Mouse (Mus musculus) liver, adult 2 months (tissue): ENCODE data around the gene Enthd1. TPM values are rescaled to one million over a fixed set of nuclear protein-coding genes. Genes with fewer than 3 reads are reported as not detected.
A peak's percentile ranks its signal among the peaks of the same experiment; 100 is the strongest.

Experiments
- DNase-seq: peaks from one replicate; pipeline ENCODE4 v3.0.0-alpha.2; 2011; ENCODE audit warnings: low read depth, low spot score; ENCODE audit errors: extremely low read depth
- H3K27ac ChIP-seq: fragments of 200-500 bp; replicated peaks from 2 replicates; pipeline ENCODE4 v1.5.1; 2012; ENCODE audit warnings: low read depth, mild to moderate bottlenecking, control low read depth, inconsistent platforms, low read length; ENCODE audit not compliant: insufficient read depth
- H3K27me3 ChIP-seq: fragments of 200-500 bp; 2 replicates; pipeline ENCODE4 v1.6.1; 2012; ENCODE audit warnings: mild to moderate bottlenecking, moderate library complexity, low read length, inconsistent platforms; ENCODE audit not compliant: control insufficient read depth, insufficient read depth
- H3K36me3 ChIP-seq: fragments of 200-500 bp; 2 replicates; pipeline ENCODE4 v1.6.1; 2012; ENCODE audit warnings: low read length, inconsistent platforms; ENCODE audit not compliant: control insufficient read depth, insufficient read depth
- H3K4me1 ChIP-seq: fragments of 200-500 bp; 2 replicates; pipeline ENCODE4 v1.6.1; 2011; ENCODE audit warnings: low read length; ENCODE audit not compliant: control insufficient read depth, insufficient read depth
- H3K4me3 ChIP-seq: fragments of 200-500 bp; 2 replicates; pipeline ENCODE4 v1.5.1; 2011; ENCODE audit warnings: low read depth, mild to moderate bottlenecking, control low read depth, low read length, moderate library complexity; ENCODE audit not compliant: insufficient read depth
- H3K79me2 ChIP-seq: fragments of 200-500 bp; 2 replicates; pipeline ENCODE4 v1.6.1; 2012; ENCODE audit warnings: inconsistent platforms, mild to moderate bottlenecking, low read length, moderate library complexity; ENCODE audit not compliant: control insufficient read depth, insufficient read depth
- H3K9ac ChIP-seq: fragments of 200-500 bp; 2 replicates; pipeline ENCODE4 v1.6.1; 2012; ENCODE audit warnings: low read depth, mild to moderate bottlenecking, control low read depth, inconsistent platforms, low read length
- CTCF ChIP-seq: fragments of 200-500 bp; IDR thresholded peaks from 2 replicates; pipeline ENCODE4 v1.5.1; 2011; ENCODE audit warnings: low read depth, low read length, control low read depth
- POLR2A ChIP-seq: fragments of 200-500 bp; IDR thresholded peaks from 2 replicates; pipeline ENCODE4 v1.6.1; 2011; ENCODE audit warnings: low read length, control low read depth; ENCODE audit not compliant: insufficient read depth; ENCODE audit errors: extremely low read depth
- WGBS: fragments of 180-500 bp; shearing (Covaris S2); methylation state at CpG from one replicate; pipeline ENCODE4 v1.1.7; 2018; 5-methylcytosine and 5-hydroxymethylcytosine counted together
- polyA plus RNA-seq: library from polyadenylated mRNA; depleted of rRNA; stranded (reverse); fragments of >200 nt; gene quantifications from 2 replicates; pipeline ENCODE4 v1.2.3, GENCODE M21; 2012
- total RNA-seq: library from RNA; depleted of rRNA; stranded (reverse); fragments of >200 nt; gene quantifications from 2 replicates; pipeline ENCODE4 v1.2.3, GENCODE M21; 2014

Enthd1 gene
- total and polyA plus RNA-seq, 2 experiments: not detected

DNA sequence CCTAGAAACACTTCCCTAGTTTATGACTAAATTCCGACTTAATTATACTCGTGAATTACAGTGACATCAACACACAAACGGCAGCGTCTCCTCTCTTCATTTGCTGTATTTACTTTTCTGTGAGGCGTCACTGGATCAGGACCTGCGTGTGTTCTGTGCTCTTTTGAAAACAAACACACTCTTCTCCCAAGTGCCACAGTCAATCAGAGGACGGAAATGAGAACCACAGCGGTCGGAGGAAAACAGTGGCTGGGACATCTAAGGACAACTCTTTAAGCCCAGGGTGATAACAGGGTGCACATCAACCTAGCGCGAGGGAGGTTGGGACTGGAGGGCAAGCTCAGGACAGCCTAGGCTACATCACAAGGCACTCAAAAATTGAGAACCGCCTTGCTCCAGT, 5.4 kb downstream of the Enthd1 start:
- Histone ChIP-seq H3K9ac (no peak overlapping the region), H3K79me2 (no peaks in the 10 kb centered on the region), H3K4me3 (no peak overlapping the region), H3K36me3 (no peaks in the 10 kb centered on the region), H3K27me3 (0 out of 2 replicates have a peak, but pooled peaks cover 3% of the 10 kb centered on the region), H3K27ac (no peak overlapping the region), H3K4me1 (no peaks in the 10 kb centered on the region)
- 39% methylated on average over 12 of the region's 12 CpGs for WGBS
- no peak for DNase-seq
- TF ChIP-seq POLR2A (no peak), CTCF (no peak)

DNA sequence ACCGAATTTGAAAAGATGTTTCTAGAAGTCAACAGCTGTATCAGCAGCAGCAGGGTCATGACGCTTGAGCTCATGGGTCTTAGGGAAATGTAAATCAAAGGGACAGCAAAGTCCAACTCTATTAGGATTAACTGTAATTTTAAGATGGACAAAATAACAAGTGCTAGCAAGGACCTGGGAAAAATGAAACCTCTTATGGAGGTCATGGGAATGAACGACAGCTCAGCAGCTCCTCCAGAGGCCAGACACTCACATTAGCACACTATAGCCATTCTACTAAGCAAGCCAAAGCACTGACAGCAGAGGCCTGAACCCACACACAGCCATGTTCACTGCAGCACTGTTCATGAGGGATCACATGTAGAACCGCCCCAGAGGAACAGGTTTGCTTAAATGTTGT, 7.2 kb downstream of the Enthd1 start:
- Histone ChIP-seq H3K4me3 (no peak overlapping the region), H3K4me1 (no peaks in the 10 kb centered on the region), H3K79me2 (no peaks in the 10 kb centered on the region), H3K27me3 (0 out of 2 replicates have a peak, but pooled peaks cover 3% of the 10 kb centered on the region), H3K9ac (no peak overlapping the region), H3K27ac (no peak overlapping the region), H3K36me3 (no peaks in the 10 kb centered on the region)
- WGBS: 79% methylated on average over 4 of the region's 4 CpGs
- no peak for TF ChIP-seq CTCF
- no peak for TF ChIP-seq POLR2A
- DNase-seq: no peak

DNA sequence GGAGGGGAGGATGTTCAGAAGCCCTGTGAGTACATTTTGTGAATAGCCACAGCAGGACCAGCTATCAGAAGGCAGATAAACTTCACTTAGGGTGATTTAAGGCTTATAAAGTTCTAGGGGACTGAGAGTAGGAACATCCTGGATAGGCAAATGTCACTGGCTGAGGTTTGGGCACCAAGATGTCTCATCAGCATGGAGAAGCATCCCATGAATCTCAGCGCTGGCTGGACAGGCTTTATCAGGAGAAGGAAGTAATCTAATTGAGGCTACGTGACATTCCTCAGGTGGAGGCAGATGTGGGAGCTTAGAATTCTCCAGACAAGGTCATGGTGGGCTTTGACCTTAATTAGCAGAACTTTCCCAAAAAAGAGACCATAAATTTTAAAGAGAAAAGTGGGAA, 8.9 kb downstream of the Enthd1 start:
- TF ChIP-seq CTCF: no peak
- TF ChIP-seq POLR2A: no peak
- no peak for DNase-seq
- Histone ChIP-seq H3K79me2 (no peaks in the 10 kb centered on the region), H3K9ac (no peak overlapping the region), H3K4me3 (no peak overlapping the region), H3K27ac (no peak overlapping the region), H3K27me3 (0 out of 2 replicates have a peak, but pooled peaks cover 3% of the 10 kb centered on the region), H3K36me3 (no peaks in the 10 kb centered on the region), H3K4me1 (no peaks in the 10 kb centered on the region)
- WGBS: 55% methylated on average over 2 of the region's 2 CpGs

DNA sequence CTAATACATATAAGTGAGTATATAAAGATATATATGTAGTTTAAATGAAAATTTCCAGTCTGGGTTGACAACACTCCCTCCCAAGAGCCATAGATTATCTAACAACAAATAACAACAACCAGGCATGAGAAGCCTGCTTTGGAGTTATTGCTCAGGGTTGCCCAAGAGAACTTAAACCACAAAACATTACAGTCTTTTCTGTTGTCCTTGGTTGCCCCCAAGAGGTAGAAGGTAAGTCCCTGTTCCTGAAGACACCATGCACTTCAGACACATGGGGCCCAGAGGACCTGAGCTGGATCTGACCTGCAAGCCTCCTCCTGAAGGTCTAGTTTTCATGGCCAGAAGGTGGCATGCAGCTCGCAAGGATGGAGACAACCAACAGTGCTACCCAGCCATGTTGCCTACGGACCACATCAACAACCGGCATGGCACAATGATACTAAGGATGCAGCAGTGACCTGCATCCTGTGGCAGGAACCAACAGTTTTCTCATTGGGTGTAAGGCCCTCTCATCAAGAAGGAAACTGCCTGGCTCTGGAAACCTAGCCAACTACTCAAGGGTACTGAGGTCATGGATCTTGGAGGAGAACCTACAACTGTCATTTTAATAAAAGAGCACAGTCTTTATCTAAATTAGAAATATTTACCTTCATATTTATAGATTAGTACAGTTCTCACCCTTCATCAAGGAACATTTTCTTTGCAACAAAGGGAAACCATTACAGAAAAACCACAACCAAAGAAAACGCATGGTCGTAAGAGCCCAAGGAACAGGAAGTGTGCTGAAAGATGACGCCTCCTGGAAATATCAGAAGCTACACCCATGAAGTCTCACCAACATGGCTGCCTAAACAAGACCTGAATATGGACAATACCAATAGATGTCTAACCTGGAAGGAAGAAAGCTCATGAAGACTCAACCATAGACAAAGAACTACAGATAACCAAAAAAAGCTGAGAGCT, 9.8 kb downstream of the Enthd1 start:
- Histone ChIP-seq H3K27me3 (0 out of 2 replicates have a peak, but pooled peaks cover 2% of the 10 kb centered on the region), H3K27ac (no peak overlapping the region), H3K9ac (no peak overlapping the region), H3K4me3 (no peak overlapping the region), H3K36me3 (no peaks in the 10 kb centered on the region), H3K79me2 (no peaks in the 10 kb centered on the region), H3K4me1 (no peaks in the 10 kb centered on the region)
- no peak for DNase-seq
- no peak for TF ChIP-seq CTCF
- no peak for TF ChIP-seq POLR2A
- WGBS: 87% methylated on average over 6 of the region's 6 CpGs

GRCm38 (mm10) chr15:80545430-80545829, 19.5 kb downstream of the Enthd1 start:
- H3K27ac ChIP-seq: no peak overlapping the region
- H3K4me3 ChIP-seq: no peak overlapping the region
- TF ChIP-seq POLR2A (no peak), CTCF (no peak)
- 0 out of 2 replicates have a peak, but pooled peaks cover 1% of the 10 kb centered on the region for H3K4me1 ChIP-seq
- H3K27me3 ChIP-seq: no peaks in the 10 kb centered on the region; the same call in 1 of the 2 replicates
- H3K79me2 ChIP-seq: no peaks in the 10 kb centered on the region
- H3K36me3 ChIP-seq: no peaks in the 10 kb centered on the region
- DNase-seq: peak; percentile 8
- WGBS: 17% methylated on average over 6 of the region's 6 CpGs
- no peak overlapping the region for H3K9ac ChIP-seq

GRCm38 (mm10) chr15:80544115-80544514, 20.8 kb downstream of the Enthd1 start:
- H3K4me1 ChIP-seq: 0 out of 2 replicates have a peak, but pooled peaks cover 1% of the 10 kb centered on the region
- 68% methylated on average over 3 of the region's 3 CpGs for WGBS
- H3K4me3 ChIP-seq: no peak overlapping the region
- TF ChIP-seq CTCF: no peak
- TF ChIP-seq POLR2A: no peak
- no peak overlapping the region for H3K9ac ChIP-seq
- H3K36me3 ChIP-seq: no peaks in the 10 kb centered on the region
- no peak for DNase-seq
- H3K79me2 ChIP-seq: no peaks in the 10 kb centered on the region
- H3K27ac ChIP-seq: no peak overlapping the region
- H3K27me3 ChIP-seq: no peaks in the 10 kb centered on the region; the same call in 1 of the 2 replicates
